Mouse (Mus musculus) gonadal fat pad, adult 2 months (tissue): ENCODE measurements around the gene Tha1. TPM values are rescaled to one million over a fixed set of nuclear protein-coding genes. Genes with fewer than 3 reads are reported as not detected.

ENCODE experiments used
- DNase-seq: peaks from one replicate; pipeline ENCODE4 v3.0.0-alpha.2; 2012; ENCODE audit warnings: low read depth
- polyA plus RNA-seq: library from polyadenylated mRNA; depleted of rRNA; stranded (reverse); fragments of >200 nt; gene quantifications from 2 replicates; pipeline ENCODE4 v1.2.3, GENCODE M21; 2012; rRNA removed

The Tha1 gene
- polyA plus RNA-seq, result 10.7 and 12.5 TPM in 2 replicates

- no peak for DNase-seq
Measured at GRCm38 (mm10) chr11:117872861-117873608, at the start of gene Tha1. Tha1 (minus strand) TSS chr11:117873481.

GRCm38 (mm10) chr11:117919211-117919610 lies 45.9 kb upstream of the Tha1 start:
- no peak for DNase-seq

DNA sequence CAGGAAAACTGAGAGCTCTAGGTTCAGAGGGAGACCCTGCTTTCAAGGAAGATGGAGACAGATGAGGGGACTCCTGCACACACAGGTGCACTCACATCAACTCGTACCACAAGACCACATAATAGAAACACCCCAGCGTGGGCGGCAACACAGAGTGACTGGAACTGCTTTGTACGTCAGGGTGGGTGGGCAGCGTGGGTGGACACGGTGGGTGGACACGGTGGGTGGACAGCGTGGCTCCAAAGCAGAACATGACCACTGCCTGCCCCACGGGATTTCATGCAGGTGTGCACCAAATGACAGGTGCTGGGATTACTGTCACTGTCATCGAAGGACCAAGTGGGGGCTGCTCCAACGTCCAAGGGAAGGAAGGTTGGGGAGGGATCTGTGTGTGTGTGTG lies 45.3 kb upstream of the Tha1 start:
- no peak for DNase-seq

- DNase-seq, result no peak
Measured at GRCm38 (mm10) chr11:117915837-117916236, 42.6 kb upstream of the Tha1 start.

DNA sequence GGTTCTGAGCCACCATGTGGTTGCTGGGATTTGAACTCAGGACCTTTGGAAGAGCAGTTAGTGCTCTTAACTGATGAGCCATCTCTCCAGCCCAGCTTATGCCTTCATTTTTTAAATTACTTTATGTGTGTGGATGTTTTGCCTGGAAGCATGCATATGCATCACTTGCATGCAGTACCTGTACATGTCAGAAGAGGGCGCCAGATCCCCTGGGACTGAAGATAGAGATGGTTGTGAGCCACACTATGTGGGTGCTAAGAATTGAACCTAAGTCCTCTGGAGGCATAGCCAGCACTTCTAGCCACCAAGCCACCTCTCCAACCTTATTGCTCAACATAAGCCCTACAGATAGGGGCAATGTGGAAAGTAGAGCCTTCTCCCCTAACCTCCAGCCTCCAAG lies 42.1 kb upstream of the Tha1 start:
- DNase-seq, result no peak

DNA sequence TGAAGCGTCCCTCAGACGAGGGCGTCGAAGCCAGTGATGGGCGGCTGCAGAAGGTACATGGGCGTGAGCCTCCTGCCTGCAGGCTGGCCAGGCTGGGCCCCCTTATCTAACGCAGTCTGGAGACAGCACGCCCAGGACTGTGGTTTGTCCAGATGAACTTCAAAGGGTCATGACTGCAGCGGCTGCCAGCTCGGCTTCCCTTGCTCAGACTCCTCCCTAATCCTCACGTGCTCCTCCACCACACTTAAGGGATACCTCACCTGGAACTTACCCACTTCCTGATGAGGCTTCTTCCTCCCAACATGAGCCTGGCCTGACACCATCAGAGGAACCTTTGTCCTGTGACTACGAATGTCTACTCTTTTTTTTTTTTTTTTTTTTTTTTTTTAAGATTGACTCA lies 41.2 kb upstream of the Tha1 start:
- DNase-seq, result no peak

- no peak for DNase-seq
Measured at GRCm38 (mm10) chr11:117912684-117913352, 39.5 kb upstream of the Tha1 start.

- DNase-seq, result no peak
Measured at GRCm38 (mm10) chr11:117909337-117909736, 36.1 kb upstream of the Tha1 start.

- no peak for DNase-seq
Measured at GRCm38 (mm10) chr11:117904442-117904841, 31.2 kb upstream of the Tha1 start.

GRCm38 (mm10) chr11:117902282-117902681 lies 29.0 kb upstream of the Tha1 start:
- no peak for DNase-seq

DNA sequence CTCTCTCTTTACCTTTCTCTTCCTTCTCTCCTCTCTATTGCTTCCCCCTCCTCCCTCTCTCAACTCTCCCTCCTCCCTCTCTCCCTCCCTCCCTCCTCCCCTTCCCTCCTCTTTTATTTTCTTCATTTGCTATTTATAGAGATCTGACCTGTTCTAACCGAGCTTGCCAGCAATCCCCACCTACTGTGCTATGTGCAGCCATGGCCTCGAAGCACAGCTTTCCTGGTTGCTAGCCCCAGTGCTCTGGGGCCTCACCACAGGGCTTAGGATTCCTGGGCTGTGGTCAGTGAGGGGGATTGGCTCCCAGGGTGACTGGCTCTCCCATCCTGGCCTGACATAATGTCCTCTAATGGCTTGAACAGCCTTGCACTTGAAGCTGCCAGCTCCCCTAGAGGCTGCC lies 23.3 kb upstream of the Tha1 start:
- DNase-seq, result no peak

DNA sequence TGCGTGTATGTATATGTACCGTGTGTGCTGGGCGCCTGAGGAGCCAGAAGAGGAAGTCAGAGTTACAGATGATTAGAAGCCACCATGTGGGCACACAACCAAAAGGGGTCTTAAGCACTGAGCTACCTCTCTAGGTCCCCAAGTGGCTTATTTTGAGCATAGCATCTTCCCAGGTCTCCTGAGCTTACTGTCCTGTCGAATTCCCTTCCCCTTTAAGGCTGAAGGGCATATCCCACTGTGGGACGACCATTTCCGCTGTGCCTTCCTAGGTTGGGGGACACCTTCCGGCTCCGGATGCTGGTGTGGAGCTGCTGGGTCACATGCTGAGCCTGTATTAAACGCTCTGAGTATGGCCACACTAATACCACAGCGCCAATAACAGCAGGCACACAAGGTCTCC lies 21.4 kb upstream of the Tha1 start:
- no peak for DNase-seq

- no peak for DNase-seq
Measured at GRCm38 (mm10) chr11:117892199-117892598, 18.9 kb upstream of the Tha1 start.

DNA sequence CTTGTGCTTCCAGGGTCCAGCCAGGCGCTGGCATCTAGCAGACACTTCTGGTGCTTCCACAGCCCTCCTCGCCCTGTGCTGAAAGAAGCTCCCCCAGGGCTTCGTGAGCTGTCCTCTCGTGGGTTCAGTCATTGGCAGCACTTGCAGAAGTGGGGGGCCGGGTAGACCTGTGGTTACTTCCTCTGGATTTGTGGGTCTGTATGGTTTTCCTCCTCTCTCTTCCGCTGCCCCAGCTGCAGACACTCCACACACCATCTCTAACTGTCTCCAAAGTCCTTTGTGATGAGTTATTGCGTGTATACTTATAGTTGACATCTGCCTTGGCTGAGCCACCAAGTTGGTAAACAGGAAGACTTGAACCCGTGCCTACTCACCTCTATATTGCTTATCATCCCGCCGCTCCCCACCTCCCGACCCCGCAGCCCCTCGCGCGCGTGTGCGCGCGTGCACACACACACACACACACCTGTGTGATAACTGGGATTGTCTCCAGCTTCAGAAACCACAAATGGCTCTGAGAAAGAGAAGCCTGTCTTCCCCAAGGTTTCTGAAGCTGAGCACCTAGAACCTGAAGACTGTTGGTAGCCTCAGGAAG lies 18.4 kb upstream of the Tha1 start:
- no peak for DNase-seq

DNA sequence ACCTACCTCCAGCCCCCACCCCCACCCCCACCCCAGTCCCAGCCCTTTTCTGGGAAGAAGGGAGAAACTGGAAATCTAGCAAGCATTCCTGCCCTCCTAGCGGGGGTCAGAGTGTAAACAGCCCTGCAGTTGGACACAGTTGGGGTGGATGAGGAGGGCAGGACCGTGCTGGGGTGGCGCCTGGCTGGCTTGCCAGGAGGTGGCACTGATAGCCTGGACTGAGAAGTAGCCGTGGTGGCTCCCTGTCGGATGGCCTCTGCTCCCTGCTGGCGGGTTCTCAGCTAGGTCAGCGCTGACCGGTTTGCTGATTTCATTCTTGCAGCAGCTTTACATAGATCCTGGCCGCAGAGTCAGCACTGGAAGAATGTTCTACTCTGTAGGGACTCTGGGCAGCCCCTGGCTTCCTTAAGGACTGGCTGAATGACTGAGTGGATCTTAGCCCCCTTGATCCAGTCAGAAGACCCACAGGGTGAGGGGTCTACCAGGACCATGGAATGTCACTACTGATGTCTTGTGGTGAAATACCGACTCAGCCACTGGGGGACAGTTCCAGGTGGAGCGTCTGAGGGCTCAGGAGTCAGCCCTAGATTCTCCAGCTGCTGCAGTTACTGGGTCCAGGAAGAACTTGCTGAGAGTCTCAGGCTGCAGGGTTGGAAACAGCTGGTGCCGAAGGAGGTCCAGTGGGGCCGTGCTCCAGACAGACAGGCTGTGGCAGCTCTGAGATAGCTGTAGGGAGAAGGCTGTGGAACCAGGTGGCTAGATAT lies 17.4 kb upstream of the Tha1 start:
- DNase-seq, result no peak

DNA sequence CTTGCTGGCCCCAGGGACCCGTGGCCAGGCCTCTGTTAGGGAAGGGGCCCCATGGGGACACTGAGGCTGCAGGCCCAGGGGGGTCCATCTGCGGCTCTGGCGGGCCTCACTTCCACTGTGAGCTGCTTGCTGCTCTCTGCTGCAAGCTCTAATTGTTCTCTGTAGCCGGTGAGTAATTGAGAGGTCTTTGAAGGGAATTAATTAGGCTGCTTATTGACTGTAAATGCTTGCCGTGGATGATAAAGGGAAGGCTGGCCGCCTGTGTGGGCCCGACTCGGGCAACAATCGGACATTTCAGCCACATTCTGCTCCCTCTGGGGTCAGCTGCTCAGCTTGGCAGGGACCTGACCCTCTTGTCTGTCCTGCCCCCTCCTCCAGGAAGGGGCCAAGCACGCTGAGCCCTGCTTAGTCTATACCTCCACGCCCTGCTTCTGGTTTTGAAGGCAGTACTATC lies 16.6 kb upstream of the Tha1 start:
- DNase-seq, result no peak

- no peak for DNase-seq
Measured at GRCm38 (mm10) chr11:117888853-117889822, 15.9 kb upstream of the Tha1 start.

- DNase-seq, result no peak
Measured at GRCm38 (mm10) chr11:117888168-117888852, 15.0 kb upstream of the Tha1 start.

- no peak for DNase-seq
Measured at GRCm38 (mm10) chr11:117886000-117886399, 12.7 kb upstream of the Tha1 start.

- no peak for DNase-seq
Measured at GRCm38 (mm10) chr11:117882208-117882607, 8.9 kb upstream of the Tha1 start.
